Mouse (Mus musculus) kidney, postnatal 4 days (tissue): ENCODE results near the gene Gm11444.
A peak's percentile ranks its signal among the peaks of the same experiment; 100 is the strongest.

ENCODE experiments used
- DNase-seq, 2 experiments: peaks; one replicate each; pipeline ENCODE4 v3.0.0; 2021; ENCODE audit warnings: mixed read lengths in 2 of 2

The Gm11444 gene

GRCm38 (mm10) chr11:85835753-85836522, 14.2 kb downstream of the Gm11444 start:
- DNase-seq, result peak; percentile 34 to 55

- no peak for DNase-seq
Observed at GRCm38 (mm10) chr11:85835001-85835752, 15.0 kb downstream of the Gm11444 start.

- peak in 1 of 2 experiments; percentile 60 for DNase-seq
Observed at GRCm38 (mm10) chr11:85834386-85834931, 15.7 kb downstream of the Gm11444 start.

GRCm38 (mm10) chr11:85833761-85834385, 16.3 kb downstream of the Gm11444 start:
- DNase-seq, result peak; percentile 49 to 61

- peak; percentile 57 to 70 for DNase-seq
Observed at GRCm38 (mm10) chr11:85833081-85833521, 17.0 kb downstream of the Gm11444 start.

GRCm38 (mm10) chr11:85832231-85832924, 17.8 kb downstream of the Gm11444 start, which contains the start of gene Tbx2:
Gene Tbx2 (plus strand): TSS chr11:85832551.
- peak; percentile 91 to 95 for DNase-seq

- DNase-seq, result peak; percentile 56 to 66
Observed at GRCm38 (mm10) chr11:85831656-85832230, 18.4 kb downstream of the Gm11444 start.

GRCm38 (mm10) chr11:85830901-85831341, 19.2 kb downstream of the Gm11444 start:
- peak; percentile 62 to 78 for DNase-seq

GRCm38 (mm10) chr11:85829520-85830440, 20.4 kb downstream of the Gm11444 start:
- DNase-seq, result peak; percentile 63 to 75

GRCm38 (mm10) chr11:85828691-85829519, 21.2 kb downstream of the Gm11444 start:
- DNase-seq, result peak; percentile 50 to 59

GRCm38 (mm10) chr11:85827342-85827741, 22.8 kb downstream of the Gm11444 start:
- peak in 1 of 2 experiments; percentile 61 for DNase-seq

GRCm38 (mm10) chr11:85825823-85826222, 24.3 kb downstream of the Gm11444 start:
- DNase-seq, result peak; percentile 45 to 60

- no peak for DNase-seq
Observed at GRCm38 (mm10) chr11:85825031-85825430, 25.1 kb downstream of the Gm11444 start.

GRCm38 (mm10) chr11:85823794-85824193, 26.3 kb downstream of the Gm11444 start:
- no peak for DNase-seq

- DNase-seq, result peak; percentile 93 to 94
Observed at GRCm38 (mm10) chr11:85823181-85823580, 27.0 kb downstream of the Gm11444 start.

GRCm38 (mm10) chr11:85821659-85822058, 28.5 kb downstream of the Gm11444 start:
- DNase-seq, result peak in 1 of 2 experiments; percentile 52

GRCm38 (mm10) chr11:85820959-85821358, 29.2 kb downstream of the Gm11444 start:
- no peak for DNase-seq

- DNase-seq, result peak in 1 of 2 experiments; percentile 50
Observed at GRCm38 (mm10) chr11:85818401-85818800, 31.7 kb downstream of the Gm11444 start.

GRCm38 (mm10) chr11:85816471-85816870, 33.7 kb downstream of the Gm11444 start:
- no peak for DNase-seq

GRCm38 (mm10) chr11:85814678-85815077, 35.5 kb downstream of the Gm11444 start:
- no peak for DNase-seq
